Mouse (Mus musculus): ENCODE measurements around the gene Ano8.

DNA sequence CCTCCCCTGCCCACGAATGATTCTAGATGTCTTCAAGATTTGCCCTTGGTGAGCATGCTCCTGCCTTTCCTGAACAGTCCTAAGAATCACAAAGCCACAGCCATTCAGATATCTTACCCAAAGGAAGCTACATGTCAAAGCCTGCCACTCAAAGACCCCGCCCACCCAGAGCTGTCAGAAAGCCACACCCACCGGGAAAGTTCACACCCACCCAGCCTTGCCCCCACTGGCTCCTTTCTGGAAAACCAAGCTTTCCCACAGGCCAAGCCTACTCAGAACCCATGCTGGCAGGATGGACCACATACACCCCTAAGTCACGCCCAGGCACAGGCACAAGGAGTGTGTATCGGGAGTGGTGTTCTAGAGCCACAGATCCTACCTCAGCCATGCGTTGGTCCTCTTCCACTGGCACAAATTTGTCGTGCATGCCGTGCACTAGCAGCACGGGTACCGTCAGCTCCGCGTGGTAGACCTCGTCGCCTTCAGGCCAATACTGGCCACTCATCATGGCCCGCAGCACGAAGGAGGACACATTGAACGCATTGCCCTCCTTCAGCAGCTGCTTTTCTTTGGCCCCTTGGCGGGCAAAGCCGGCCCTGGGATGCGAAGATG lies 28.0 kb downstream of the Ano8 start:
- TF ChIP-seq CTCF (IDR thresholded peaks at IDR 0.05; ENCODE audit: low read depth, low read length) (no peak), POLR2A (IDR thresholded peaks at IDR 0.05; ENCODE audit: extremely low read depth, insufficient read depth, low read length) (no peak)
